Mouse (Mus musculus): ENCODE results near the gene Btaf1.

Gene Btaf1

GRCm38 (mm10) chr19:36925671-36926552 lies at the start of gene Btaf1:
Gene Btaf1, plus strand, starts transcription at chr19:36926079.
- peak; percentile 76 to 90 for DNase-seq (ENCODE audit: low spot score in 2 of 2)

- DNase-seq (ENCODE audit: low spot score in 2 of 2), result no peak
Observed at GRCm38 (mm10) chr19:36877329-36877728, 48.5 kb upstream of the Btaf1 start.

GRCm38 (mm10) chr19:36878743-36879495 lies 47.0 kb upstream of the Btaf1 start:
- DNase-seq (ENCODE audit: low spot score in 2 of 2), result no peak

- DNase-seq (ENCODE audit: low spot score in 2 of 2), result peak in 1 of 2 experiments; percentile 23
Observed at GRCm38 (mm10) chr19:36883119-36883518, 42.8 kb upstream of the Btaf1 start.

- no peak for DNase-seq (ENCODE audit: low spot score in 2 of 2)
Observed at GRCm38 (mm10) chr19:36886316-36886715, 39.6 kb upstream of the Btaf1 start.

GRCm38 (mm10) chr19:36887706-36888105 lies 38.2 kb upstream of the Btaf1 start:
- DNase-seq (ENCODE audit: low spot score in 2 of 2), result no peak

GRCm38 (mm10) chr19:36891746-36892145 lies 34.1 kb upstream of the Btaf1 start:
- DNase-seq (ENCODE audit: low spot score in 2 of 2), result no peak

GRCm38 (mm10) chr19:36896791-36897569 lies 28.9 kb upstream of the Btaf1 start:
- DNase-seq (ENCODE audit: low spot score in 2 of 2), result no peak

- DNase-seq (ENCODE audit: low spot score in 2 of 2), result peak in 1 of 2 experiments; percentile 63
Observed at GRCm38 (mm10) chr19:36897778-36898177, 28.1 kb upstream of the Btaf1 start.

GRCm38 (mm10) chr19:36903377-36903776 lies 22.5 kb upstream of the Btaf1 start:
- DNase-seq (ENCODE audit: low spot score in 2 of 2), result no peak

GRCm38 (mm10) chr19:36904211-36905007 lies 21.5 kb upstream of the Btaf1 start:
- DNase-seq (ENCODE audit: low spot score in 2 of 2), result peak in 1 of 2 experiments; percentile 64

GRCm38 (mm10) chr19:36909150-36909549 lies 16.7 kb upstream of the Btaf1 start:
- no peak for DNase-seq (ENCODE audit: low spot score in 2 of 2)

GRCm38 (mm10) chr19:36909676-36910292 lies 16.1 kb upstream of the Btaf1 start:
- peak; percentile 71 to 92 for DNase-seq (ENCODE audit: low spot score in 2 of 2)

- no peak for DNase-seq (ENCODE audit: low spot score in 2 of 2)
Observed at GRCm38 (mm10) chr19:36910424-36911045, 15.3 kb upstream of the Btaf1 start.

GRCm38 (mm10) chr19:36913064-36913463 lies 12.8 kb upstream of the Btaf1 start:
- DNase-seq (ENCODE audit: low spot score in 2 of 2), result no peak

- DNase-seq (ENCODE audit: low spot score in 2 of 2), result no peak
Observed at GRCm38 (mm10) chr19:36916206-36916605, 9.7 kb upstream of the Btaf1 start.

- DNase-seq (ENCODE audit: low spot score in 2 of 2), result no peak
Observed at GRCm38 (mm10) chr19:36916876-36917389, 8.9 kb upstream of the Btaf1 start.

GRCm38 (mm10) chr19:36918441-36919301 lies 7.2 kb upstream of the Btaf1 start:
- peak; percentile 63 to 83 for DNase-seq (ENCODE audit: low spot score in 2 of 2)

- DNase-seq (ENCODE audit: low spot score in 2 of 2), result no peak
Observed at GRCm38 (mm10) chr19:36919466-36919865, 6.4 kb upstream of the Btaf1 start, which contains the start of gene Fgfbp3. Gene Fgfbp3, minus strand, starts transcription at chr19:36919615.
